Mouse (Mus musculus) lung, adult 2 months (tissue): ENCODE data around the gene Kdelr2.

Experiments used
- CTCF ChIP-seq: fragments of 200-500 bp; IDR thresholded peaks from 2 replicates; pipeline ENCODE4 v1.5.1; 2011; ENCODE audit warnings: mild to moderate bottlenecking, low read length, control low read depth; ENCODE audit not compliant: insufficient read depth
- POLR2A ChIP-seq: fragments of 200-500 bp; IDR thresholded peaks from 2 replicates; pipeline ENCODE4 v1.6.1; 2011; ENCODE audit warnings: low read depth, mild to moderate bottlenecking, control low read depth, low read length, borderline replicate concordance; ENCODE audit errors: extremely low read depth

DNA sequence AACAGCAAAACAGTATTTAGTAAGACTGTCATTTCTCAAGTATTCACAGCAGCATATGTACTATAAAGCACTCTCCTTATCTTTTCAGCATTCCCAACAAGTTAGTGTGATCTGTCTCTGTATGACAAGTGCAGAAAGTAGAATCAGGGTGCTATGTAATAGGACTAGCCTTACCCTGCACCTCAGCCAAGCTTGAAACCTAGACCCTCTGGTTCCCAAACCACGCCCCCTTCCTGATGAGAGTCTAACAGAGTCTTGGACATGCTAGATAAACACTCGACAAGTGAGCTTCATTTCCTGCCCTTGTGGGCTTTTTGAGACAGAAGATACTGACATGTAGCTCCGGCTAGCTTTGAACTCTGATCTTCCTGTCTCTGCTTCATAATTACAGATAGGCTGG is 5.6 kb downstream of the Kdelr2 start:
- TF ChIP-seq POLR2A (no peak), CTCF (no peak)
